Mouse (Mus musculus) layer of hippocampus, postnatal 10 days (tissue): ENCODE data around the gene Tcaf1. TPM values are rescaled to one million over a fixed set of nuclear protein-coding genes. Genes with fewer than 3 reads are reported as not detected.

Source experiments
- DNase-seq, 2 experiments: peaks; one replicate each; pipeline ENCODE4 v3.0.0; 2021; ENCODE audit warnings: low spot score in 2 of 2
- long read RNA-seq: library from polyadenylated mRNA; stranded (forward); transcript quantifications from one replicate; pipeline ENCODE4 v2.0.0, GENCODE M21; 2023
- total RNA-seq, 2 experiments: library from RNA; stranded (reverse); gene quantifications; 2 replicates each; pipeline ENCODE4 v1.2.3; 2021

The Tcaf1 gene
- 100 to 1,000 TPM; 246 to 253 TPM for total RNA-seq
- long read RNA-seq, full-length matches to known transcripts = 21 of 101 reads
- long read RNA-seq, partial matches to known transcripts = 58 of 101 reads
- long read RNA-seq, other reads (novel, unspliced or antisense) = 22 of 101 reads

DNA sequence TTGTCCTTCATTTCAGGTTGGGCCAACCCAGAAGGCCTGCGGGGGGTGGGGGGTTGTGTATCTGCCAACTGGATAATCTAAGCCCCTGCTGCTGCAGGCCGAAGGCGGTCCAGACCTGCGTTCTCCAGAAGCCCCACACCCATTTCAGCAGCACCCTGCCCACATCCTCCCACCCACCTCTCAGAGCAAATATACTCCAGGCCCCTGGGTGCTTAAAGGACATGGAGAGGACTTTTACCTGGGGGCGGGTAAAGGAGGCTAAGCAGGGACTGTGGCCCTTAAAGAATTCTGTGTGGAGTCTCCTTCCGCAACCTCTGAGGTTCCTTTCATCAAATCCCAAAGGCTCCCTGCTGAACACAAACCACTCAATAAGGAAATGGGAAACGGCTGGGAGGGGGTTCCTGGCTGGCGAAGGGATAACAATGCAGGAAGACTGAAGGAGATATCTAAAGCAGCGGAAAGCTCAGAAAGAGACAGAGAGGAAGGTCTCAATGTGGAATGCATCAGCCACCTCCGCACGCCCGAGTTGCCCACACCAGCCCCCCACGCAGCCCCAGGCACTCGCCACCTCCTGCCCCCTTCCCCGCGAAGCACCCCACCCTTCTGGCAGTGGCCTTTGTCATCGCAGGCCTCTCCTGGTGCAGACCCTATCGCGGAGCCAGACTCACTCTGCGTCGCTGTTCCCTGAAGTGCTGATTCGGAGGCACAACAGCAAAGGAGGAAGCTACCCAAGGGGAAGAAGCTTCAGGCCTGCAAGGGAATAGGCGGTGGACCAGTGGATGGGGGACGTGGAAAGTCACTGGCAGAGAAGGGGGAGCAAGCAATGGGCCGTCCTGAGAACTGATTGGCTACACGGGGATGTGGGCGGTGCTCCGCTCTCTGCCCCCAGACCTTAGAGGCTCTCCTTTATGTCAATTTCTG, at the start of gene Tcaf1:
Tcaf1 (minus strand) TSS at position 798 of the 921 bp plus-strand sequence.
- peak; percentile 82 to 87 for DNase-seq

DNA sequence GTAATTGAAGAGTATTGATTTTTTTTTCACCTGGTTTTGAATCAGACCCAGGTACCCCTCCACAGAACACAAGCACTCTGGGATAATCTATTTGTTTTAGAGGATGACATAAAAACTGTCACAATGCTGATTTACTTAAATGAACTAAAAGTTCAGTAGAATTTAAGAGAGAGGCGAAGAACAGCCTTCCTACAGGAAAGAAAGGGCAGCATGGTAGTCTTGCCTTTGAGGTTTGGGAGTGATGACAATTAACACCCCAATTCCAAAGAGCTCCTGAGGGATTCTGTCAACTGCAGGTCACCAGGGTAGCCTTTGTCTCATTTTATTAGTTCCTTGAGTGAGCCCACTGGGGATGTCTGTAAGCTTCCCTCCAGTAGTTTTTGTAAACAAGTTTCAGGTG, 46.2 kb upstream of the Tcaf1 start, which contains the start of gene Olfr38:
Olfr38 (plus strand) TSS at position 301 of the 400 bp plus-strand sequence.
- no peak for DNase-seq

DNA sequence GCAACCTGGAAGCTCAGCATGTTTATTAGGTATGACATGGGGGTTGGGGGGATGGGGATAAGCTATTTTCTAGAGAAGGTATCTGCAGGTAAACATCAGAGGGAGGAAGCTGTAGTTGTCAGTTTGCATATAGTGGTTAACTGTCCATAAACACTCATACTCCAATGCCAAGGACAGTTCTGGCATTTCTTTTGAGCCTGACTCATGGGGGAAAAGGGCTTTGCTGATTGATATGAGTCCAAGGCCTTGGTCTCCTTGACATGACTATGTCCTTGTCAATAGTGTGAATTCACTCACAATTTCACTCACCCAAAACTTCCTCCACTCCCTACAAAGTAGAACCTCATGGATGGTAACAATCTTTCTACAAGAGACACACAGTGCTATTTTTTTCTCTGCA, 38.0 kb upstream of the Tcaf1 start:
- no peak for DNase-seq

DNA sequence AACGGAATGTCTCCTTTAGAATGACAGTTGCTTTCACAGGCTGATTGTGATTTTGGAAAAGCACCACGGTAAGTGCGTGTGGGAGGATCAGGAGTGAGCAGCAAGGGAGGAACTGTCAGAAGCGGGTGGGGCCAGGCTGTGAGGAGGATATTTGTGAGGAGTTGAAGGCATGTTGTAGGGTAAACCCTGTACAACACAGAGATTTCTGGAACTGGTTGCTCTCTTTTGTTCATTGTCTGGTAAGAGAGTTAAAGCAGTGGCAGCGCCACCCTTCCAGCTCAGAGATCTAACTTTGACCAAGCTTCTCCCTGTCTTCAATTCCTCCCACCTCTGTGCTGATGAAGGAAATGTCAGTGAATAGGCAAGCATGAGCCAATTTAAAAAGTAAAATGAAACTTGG, 32.4 kb upstream of the Tcaf1 start:
- DNase-seq = no peak

DNA sequence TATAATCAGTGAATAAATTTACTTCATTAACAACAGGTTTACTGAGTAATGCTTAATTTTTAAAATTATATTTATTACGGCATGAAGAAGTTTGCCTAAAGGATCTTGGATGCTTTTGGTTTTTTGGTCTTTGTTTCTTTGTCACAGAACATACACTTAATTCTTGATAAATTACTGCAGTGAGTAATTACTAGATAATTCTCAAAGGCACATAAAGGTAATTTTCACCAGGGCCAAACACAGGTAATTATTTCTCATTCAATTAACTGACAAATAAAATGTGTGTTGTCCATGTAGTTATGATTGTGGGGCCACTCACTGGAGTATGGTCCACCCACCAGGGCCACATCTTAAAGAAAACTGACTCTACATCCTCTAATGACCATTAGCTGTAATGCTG, 29.2 kb upstream of the Tcaf1 start, which contains the start of gene Olfr453:
Olfr453 (plus strand) TSS at position 301 of the 400 bp plus-strand sequence.
- no peak for DNase-seq

DNA sequence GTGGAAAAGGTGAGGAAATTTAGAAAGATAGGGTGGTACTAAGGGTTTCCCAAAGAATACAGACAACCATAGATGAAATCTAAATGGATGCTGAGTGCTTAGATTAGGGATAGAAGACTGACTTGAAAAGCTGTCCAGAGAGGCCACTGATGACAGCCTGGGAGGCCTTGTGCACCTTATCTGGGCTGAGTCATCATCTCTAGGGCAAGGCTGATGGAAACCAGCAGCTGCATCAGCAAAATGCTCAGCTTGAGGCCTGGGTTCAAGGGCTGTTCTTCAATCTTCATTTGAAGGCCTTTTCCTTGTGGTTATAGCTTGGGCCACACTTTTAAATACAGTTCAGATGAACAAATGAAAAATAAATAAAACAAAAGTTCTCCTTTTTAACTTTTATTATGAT, 8.1 kb upstream of the Tcaf1 start:
- DNase-seq = no peak

DNA sequence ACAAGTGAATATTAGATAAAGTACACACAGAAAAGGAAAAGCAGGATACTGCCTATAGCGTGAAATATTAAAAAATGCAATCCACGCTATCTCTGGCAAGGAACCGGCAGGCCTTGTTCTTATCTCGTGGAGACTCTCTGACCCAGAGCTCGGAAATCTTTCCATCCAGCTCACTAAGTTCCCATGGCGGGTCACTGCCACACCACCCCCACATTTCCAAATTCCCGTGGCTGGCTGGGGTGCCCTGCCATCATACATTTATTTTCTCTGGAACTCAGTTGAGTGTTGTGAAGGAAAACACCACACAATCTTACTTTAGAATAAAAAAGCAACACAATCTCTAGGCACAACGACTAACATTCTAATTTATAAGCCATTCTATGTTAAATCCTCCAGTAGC, 4.8 kb upstream of the Tcaf1 start:
- no peak for DNase-seq

DNA sequence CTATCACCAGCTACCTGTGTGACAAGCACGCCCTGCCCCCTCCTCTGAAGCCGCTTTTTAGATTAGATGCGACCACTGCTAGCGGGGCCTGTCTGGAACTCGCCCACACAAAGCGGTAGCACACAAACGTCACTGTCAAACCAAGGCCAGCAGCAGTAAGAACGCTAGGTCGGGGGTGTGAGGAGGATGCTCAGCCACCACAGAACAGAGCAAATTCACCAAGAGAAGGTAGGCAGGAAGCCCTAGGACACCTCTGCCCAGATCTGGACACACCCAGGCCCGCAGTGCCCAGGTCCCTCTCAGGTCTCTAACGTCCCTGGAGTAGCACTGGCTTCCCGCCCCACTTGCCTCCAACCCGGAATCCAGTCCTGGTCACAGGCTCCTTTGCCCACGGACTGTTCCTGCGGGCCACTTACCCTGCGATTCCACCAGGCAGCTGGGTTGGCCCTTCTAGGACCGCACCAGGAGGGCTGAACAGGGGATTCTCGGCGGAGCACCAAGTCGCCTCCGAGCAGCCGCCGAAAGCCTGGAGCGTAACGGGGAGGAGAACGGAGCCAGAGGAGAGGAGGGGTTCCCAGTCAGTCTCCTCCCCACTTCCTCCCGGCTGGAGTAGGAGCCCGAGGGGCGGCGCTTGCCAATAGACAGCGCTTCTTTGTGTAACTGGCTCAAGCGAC, 17.2 kb downstream of the Tcaf1 start:
- DNase-seq = peak; percentile 82 to 87

DNA sequence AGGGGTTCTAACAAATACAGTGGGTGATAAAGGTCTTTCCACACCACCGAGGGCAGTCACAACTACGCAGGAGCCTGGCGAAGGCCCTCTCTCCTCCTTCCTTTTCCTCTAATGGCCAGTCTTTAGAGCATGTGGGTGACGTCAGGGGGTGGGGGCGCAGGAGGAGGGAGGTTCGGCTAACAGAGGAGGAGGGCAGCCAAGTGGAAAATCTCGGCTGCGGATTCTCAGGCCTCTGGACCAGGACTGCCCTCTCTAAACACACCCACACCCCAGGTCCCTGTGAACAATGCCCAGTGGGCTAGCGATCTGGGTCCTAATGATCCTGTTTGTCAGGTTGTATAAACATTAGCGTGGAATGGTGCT, 17.8 kb downstream of the Tcaf1 start:
- peak; percentile 66 to 77 for DNase-seq

DNA sequence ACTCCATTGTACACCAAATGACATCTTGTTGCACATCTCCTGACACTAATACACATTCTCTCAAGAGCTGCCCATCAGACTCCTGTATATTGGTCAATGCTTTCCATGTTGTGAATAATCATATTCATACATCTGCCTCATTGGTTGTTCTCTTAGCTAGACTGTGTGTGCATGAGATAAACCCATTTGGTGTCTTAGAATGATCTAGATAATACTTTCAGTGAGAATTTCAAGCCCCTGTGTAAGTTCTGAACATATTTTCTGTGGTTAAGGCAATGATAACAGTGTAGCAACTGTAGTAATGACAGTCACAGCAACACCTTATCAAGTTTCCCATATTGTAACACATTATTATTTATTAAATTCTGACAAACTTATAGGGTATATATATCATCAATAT, 20.1 kb downstream of the Tcaf1 start:
- no peak for DNase-seq

DNA sequence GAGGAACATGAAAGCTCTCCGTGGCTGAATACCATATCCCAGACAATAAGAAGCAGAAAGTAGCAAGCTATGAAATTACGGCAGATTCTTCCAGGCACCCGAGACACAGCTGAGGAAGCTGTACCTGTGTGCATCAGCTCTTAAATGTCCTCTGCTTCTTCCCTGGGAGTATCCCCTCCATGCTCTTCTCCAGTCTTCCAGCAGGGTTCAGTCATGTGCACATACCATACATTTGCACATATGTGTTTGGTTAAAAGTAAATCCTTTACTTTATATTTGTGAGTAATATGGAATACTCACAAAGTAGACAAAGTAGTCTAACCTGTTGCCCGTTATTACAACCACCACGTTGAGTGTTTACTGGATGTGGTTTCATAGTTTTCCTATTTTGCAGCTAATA, 22.0 kb downstream of the Tcaf1 start:
- DNase-seq = no peak

DNA sequence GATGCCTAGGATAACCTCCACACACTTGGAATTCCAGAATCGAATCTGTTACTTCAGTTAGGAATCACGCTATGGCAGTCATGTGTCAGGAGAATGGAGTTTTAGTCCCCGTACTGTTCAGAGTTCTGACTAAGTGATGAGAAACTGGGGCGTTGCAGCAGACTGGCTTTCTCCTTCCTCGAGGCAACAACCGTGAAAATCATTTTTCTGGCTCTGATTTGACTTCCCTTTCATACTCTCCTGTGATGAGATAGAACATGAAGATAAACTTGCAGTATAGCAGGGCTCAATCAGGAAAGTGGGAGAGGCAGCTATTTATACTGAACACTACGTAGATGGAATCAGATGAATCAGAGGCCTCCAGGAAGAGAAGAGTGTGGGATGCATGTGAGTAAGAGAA, 29.8 kb downstream of the Tcaf1 start:
- DNase-seq = no peak

DNA sequence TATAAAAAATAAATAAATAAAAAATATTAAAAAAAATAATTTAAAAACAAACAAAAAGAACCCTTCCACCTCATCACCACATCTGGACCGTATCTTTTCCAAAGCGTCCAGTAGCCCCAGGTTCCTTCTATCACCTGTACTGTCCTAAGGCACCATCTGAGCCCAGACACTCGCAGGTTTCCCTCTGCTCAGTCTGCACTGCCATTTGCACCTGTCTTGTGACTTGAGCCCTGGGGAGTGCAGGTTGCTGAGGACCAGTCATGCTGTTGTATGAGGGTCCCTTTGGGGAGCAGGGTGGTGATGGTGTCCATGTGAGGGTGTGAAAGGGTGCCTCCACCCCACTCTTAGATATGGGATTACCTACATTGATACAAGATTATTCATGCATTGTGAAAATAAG, 33.9 kb downstream of the Tcaf1 start:
- no peak for DNase-seq

DNA sequence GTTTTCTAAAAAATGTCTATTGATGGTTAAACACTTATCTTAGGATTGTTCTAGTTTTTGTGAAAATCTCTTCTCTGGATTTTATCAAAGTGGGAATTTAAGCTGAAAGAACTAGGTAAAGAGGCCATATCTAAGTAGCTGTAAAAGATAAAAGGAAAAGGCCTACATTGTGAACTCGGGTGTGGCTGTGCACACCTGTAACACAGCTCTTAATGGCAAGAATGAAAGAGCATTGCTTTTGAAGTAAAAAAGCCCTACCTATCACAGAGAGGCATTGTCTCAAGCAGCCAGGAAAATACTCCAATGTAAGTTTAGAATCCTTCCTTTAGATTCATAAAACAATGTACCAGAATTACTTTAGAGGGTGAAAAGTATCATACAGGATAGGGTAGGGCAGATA, 38.1 kb downstream of the Tcaf1 start:
- no peak for DNase-seq

DNA sequence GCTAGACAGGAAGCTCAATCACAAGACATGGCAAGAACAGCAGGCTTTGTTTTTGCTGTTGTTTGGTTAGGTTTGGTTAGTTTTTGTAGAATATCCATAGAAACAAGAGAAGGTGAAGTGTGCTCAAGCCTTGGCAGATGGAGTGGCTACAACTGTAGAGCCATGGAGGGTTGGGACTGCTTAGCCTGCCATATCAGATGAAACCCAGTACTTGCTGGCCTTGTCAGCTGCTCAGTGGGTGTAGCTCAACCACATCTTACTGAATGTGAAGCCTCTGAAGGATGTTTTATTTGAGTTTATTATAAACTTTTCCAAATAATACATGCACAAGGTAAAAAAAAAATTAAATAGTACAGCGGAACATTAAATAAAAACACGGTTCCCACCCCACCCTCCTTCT, 42.2 kb downstream of the Tcaf1 start:
- no peak for DNase-seq

DNA sequence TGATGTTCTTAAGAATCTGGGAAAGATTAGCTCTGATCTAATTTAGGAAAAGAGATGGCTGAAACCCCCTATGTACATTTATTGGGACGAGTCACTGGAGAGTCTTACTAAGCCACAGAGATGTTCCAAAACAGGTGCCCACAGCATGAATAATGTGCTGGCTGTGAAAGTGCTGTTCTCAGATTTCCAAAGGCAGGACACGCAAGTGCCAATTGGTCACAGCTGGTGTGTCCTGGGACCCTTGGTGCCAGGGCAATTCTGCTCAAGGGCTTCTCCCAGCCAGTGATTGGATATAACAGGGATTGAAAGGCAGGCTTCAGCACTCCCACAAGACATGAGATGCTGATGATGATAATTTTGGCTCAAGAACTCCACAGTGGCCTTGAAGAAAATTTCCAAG, 48.1 kb downstream of the Tcaf1 start:
- DNase-seq = no peak

DNA sequence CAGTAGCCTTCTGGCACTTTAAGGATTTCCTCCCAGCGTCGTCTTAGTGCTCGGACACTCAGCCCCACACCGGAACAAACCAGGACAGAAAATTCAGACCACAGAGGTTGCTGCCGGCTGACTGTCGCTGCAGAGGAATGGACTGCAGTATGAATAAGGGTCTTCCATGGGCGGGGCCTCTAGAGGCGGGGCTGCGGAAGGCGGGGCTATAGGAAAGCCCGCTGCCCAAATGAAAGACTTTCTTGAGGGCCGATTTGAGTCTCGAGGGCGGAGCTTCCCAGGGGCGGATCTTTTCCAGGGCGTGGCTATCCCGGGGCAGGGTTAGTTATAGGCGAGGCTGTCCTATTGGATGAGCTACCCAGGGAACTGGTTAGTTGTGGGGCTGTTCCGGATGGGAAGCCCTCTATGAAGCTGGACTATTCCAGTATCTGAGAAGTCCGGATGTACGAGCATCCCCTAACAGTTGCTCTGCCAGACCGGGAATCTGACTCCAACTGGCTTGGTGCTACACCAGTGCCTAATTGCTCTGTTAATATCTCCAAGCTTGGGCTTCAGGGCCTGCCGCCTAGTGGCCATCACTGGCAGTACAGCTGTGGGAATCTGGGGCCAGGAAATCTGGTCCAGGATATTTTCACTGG, 64.9 kb downstream of the Tcaf1 start, which contains the start of gene Tcaf2:
Tcaf2 (minus strand) TSS at position 343 of the 638 bp plus-strand sequence.
- DNase-seq = peak; percentile 82 to 86

DNA sequence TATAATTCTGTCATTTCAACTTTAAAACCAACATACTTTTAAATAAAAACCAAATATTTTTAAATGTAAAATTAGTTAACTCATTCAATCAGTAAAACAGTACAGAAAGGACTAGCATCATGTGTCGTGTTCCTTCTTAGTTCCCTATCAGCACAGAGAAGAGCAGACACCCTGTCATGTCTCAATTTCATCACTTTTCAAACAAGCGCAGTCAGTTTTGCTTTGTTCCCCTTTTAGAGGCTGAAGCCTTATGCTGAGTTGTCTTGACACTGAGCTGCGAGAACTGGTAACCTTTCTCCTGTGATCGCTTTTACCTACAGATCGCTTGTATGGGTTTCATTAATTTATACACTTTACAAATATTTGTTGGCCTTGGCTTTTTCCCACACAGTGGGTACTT, 75.5 kb downstream of the Tcaf1 start:
- no peak for DNase-seq

DNA sequence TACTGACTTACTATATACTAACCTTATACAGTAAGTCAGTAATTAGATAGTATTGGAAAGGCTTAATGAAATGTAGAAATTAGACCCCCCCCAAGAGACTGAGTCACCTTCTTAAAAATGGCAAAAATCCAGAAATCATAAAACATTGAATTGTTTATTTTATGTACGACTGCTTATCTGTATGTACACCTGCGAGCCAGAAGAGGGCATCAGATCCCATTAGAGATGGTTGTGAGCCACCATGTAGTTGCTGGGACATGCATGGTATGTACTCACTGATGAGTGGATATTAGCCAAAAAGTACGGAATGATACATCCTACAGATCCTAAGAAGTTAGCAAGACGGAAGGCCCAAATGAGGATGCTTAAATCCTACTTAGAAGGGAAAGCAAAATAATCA, 78.5 kb downstream of the Tcaf1 start:
- DNase-seq = no peak
